Mouse (Mus musculus) testis, adult 2 months (tissue): ENCODE results near the gene Cep135.

Experiments
- CTCF ChIP-seq: fragments of 200-500 bp; IDR thresholded peaks from 2 replicates; pipeline ENCODE4 v1.5.1; 2012; ENCODE audit warnings: low read depth, mild to moderate bottlenecking, inconsistent platforms, low read length, moderate library complexity; ENCODE audit not compliant: control insufficient read depth, insufficient read depth, insufficient replicate concordance
- POLR2A ChIP-seq: fragments of 200-500 bp; IDR thresholded peaks from 2 replicates; pipeline ENCODE4 v1.6.1; 2012; ENCODE audit warnings: low read depth, mild to moderate bottlenecking, inconsistent platforms, low read length, moderate library complexity; ENCODE audit not compliant: control insufficient read depth

DNA sequence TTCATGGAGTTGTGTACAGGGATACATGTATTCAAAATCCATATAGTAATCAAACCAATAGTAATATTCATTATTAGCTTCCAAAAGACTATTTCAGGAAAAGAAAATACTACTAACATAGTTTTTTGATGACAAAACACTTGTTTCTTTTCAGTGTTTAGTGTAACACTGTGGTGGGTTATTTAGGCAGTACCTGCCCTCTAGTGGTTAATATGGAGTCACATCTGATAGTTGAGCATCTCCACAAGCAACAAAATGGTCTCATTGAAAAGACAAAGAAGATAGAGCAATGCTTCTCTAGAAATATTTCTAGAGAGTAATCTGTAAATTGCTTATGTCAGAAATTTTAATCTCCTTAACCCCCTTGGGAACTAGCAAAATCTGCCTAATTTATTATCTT, 47.7 kb upstream of the Cep135 start:
- no peak for TF ChIP-seq CTCF
- TF ChIP-seq POLR2A = no peak
